Comparison of ENCODE assay signal across 29 mouse cellular contexts in the genomic region with DNA sequence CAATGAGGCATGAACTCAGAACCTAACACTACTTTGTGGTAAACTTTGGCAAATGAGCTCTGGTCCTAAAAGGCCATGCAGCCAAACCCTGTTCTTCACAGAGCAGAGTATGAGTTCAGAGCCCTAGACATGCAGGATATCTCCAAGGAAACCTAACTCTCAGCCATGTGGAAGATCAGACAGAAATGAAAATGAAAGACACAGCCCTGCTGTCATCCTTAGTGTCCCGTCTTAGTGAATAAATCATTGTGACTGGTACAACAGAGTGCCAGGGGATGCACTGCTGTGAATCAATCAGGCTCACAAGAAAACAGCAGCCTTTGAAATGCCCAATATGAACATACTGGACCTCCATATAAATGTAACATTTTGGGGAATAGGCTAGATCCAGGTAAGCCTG.
DNase-seq lines count a peak whose midpoint lies in the region; ATAC-seq and TF ChIP-seq lines count a peak whose summit lies in the region.
"Had no signal": no experiment of that assay in that cellular context is flagged by ENCODE, and none has a peak within 500 bp of the region (broad histone marks: within the 10 kb centered on the region; RNA-seq: fewer than 3 reads in every experiment).

No protein-coding gene starts in this region.

- no peaks in the 10 kb centered on the region for H3K27me3 ChIP-seq in forebrain, postnatal 0 days (ENCODE audit: insufficient read depth, low read length)
- H3K27me3 ChIP-seq in forebrain, embryonic 11.5 days (ENCODE audit: control insufficient read depth, insufficient read depth, low read length) = no peaks in the 10 kb centered on the region
- no peaks in the 10 kb centered on the region for H3K27me3 ChIP-seq in midbrain, embryonic 12.5 days
- H3K27me3 ChIP-seq in midbrain, embryonic 10.5 days (ENCODE audit: low read depth, poor library complexity, severe bottlenecking) = no peaks in the 10 kb centered on the region
- no peaks in the 10 kb centered on the region for H3K27me3 ChIP-seq in midbrain, embryonic 16.5 days (ENCODE audit: control insufficient read depth, insufficient read depth, low read depth, low read length)
- no peaks in the 10 kb centered on the region for H3K27me3 ChIP-seq in liver, embryonic 12.5 days (replicated peaks)
- H3K27me3 ChIP-seq: forebrain, embryonic 15.5 days; hindbrain, embryonic 12.5 days; kidney, embryonic 15.5 days; limb, embryonic 13.5 days; megakaryocyte, embryonic 14.5 days; neural tube, embryonic 15.5 days had no signal

- no peak overlapping the region for H3K27ac ChIP-seq in forebrain, postnatal 0 days (ENCODE audit: low read depth, low read length)
- no peak overlapping the region for H3K27ac ChIP-seq in forebrain, embryonic 11.5 days (ENCODE audit: low read depth, low read length)
- no peak overlapping the region for H3K27ac ChIP-seq in midbrain, embryonic 12.5 days (replicated peaks)
- no peak overlapping the region for H3K27ac ChIP-seq in midbrain, embryonic 10.5 days (replicated peaks)
- H3K27ac ChIP-seq in midbrain, embryonic 16.5 days (ENCODE audit: low read length) = no peak overlapping the region
- H3K27ac ChIP-seq in liver, embryonic 12.5 days = no peak overlapping the region
- H3K27ac ChIP-seq: forebrain, embryonic 15.5 days; gastrocnemius, adult 2 months; heart, adult 2 months; hindbrain, embryonic 12.5 days; kidney, embryonic 15.5 days; left cerebral cortex, adult 2 months; limb, embryonic 13.5 days; neural tube, embryonic 15.5 days had no signal

- no peak for TF ChIP-seq CTCF in forebrain, postnatal 0 days (IDR thresholded peaks at IDR 0.05; ENCODE audit: low read depth)

- no peaks in the 10 kb centered on the region for H3K9me3 ChIP-seq in forebrain, postnatal 0 days (ENCODE audit: low read length)
- no peaks in the 10 kb centered on the region for H3K9me3 ChIP-seq in forebrain, embryonic 11.5 days (ENCODE audit: control insufficient read depth, low read length)
- no peaks in the 10 kb centered on the region for H3K9me3 ChIP-seq in midbrain, embryonic 12.5 days
- H3K9me3 ChIP-seq in midbrain, embryonic 10.5 days (replicated peaks) = no peaks in the 10 kb centered on the region
- H3K9me3 ChIP-seq in midbrain, embryonic 16.5 days (replicated peaks; ENCODE audit: control insufficient read depth, low read length, poor library complexity, severe bottlenecking) = no peaks in the 10 kb centered on the region
- H3K9me3 ChIP-seq in liver, embryonic 12.5 days (replicated peaks) = no peaks in the 10 kb centered on the region
- H3K9me3 ChIP-seq: forebrain, embryonic 15.5 days; hindbrain, embryonic 12.5 days; kidney, embryonic 15.5 days; limb, embryonic 13.5 days; megakaryocyte, embryonic 14.5 days; neural tube, embryonic 15.5 days had no signal

- no peaks in the 10 kb centered on the region for H3K4me1 ChIP-seq in forebrain, postnatal 0 days (ENCODE audit: insufficient read depth)
- H3K4me1 ChIP-seq in forebrain, embryonic 11.5 days (replicated peaks; ENCODE audit: control insufficient read depth, insufficient read depth, low read length) = no peaks in the 10 kb centered on the region
- no peaks in the 10 kb centered on the region for H3K4me1 ChIP-seq in midbrain, embryonic 12.5 days
- no peaks in the 10 kb centered on the region for H3K4me1 ChIP-seq in midbrain, embryonic 10.5 days
- no peaks in the 10 kb centered on the region; the same call in 1 of the 2 replicates for H3K4me1 ChIP-seq in midbrain, embryonic 16.5 days (ENCODE audit: control insufficient read depth, insufficient read depth, low read length)
- no peaks in the 10 kb centered on the region for H3K4me1 ChIP-seq in liver, embryonic 12.5 days
- H3K4me1 ChIP-seq: forebrain, embryonic 15.5 days; hindbrain, embryonic 12.5 days; kidney, embryonic 15.5 days; limb, embryonic 13.5 days; megakaryocyte, embryonic 14.5 days; neural tube, embryonic 15.5 days had no signal

- H3K4me3 ChIP-seq in forebrain, postnatal 0 days (ENCODE audit: low read depth, low read length) = no peak overlapping the region
- no peak overlapping the region for H3K4me3 ChIP-seq in forebrain, embryonic 11.5 days (ENCODE audit: low read depth, low read length)
- H3K4me3 ChIP-seq in midbrain, embryonic 12.5 days = no peak overlapping the region
- H3K4me3 ChIP-seq in midbrain, embryonic 10.5 days = no peak overlapping the region
- no peak overlapping the region for H3K4me3 ChIP-seq in midbrain, embryonic 16.5 days (ENCODE audit: low read depth, low read length)
- H3K4me3 ChIP-seq in liver, embryonic 12.5 days = no peak overlapping the region
- H3K4me3 ChIP-seq: forebrain, embryonic 15.5 days; gastrocnemius, adult 2 months; heart, adult 2 months; hindbrain, embryonic 12.5 days; kidney, embryonic 15.5 days; left cerebral cortex, adult 2 months; limb, embryonic 13.5 days; megakaryocyte, embryonic 14.5 days; neural tube, embryonic 15.5 days had no signal

- H3K9ac ChIP-seq in forebrain, postnatal 0 days = no peak overlapping the region
- no peak overlapping the region for H3K9ac ChIP-seq in forebrain, embryonic 11.5 days (ENCODE audit: low read length)
- H3K9ac ChIP-seq in midbrain, embryonic 12.5 days (replicated peaks) = no peak overlapping the region
- H3K9ac ChIP-seq in midbrain, embryonic 16.5 days (ENCODE audit: low read depth, low read length) = no peak overlapping the region
- H3K9ac ChIP-seq in liver, embryonic 12.5 days = no peak overlapping the region
- H3K9ac ChIP-seq: forebrain, embryonic 15.5 days; hindbrain, embryonic 12.5 days; kidney, embryonic 15.5 days; limb, embryonic 13.5 days; liver, postnatal 0 days; neural tube, embryonic 15.5 days had no signal

- no peak overlapping the region for H3K4me2 ChIP-seq in forebrain, postnatal 0 days (ENCODE audit: low read depth)
- no peak overlapping the region for H3K4me2 ChIP-seq in forebrain, embryonic 11.5 days (ENCODE audit: low read depth, low read length, severe bottlenecking)
- no peak overlapping the region for H3K4me2 ChIP-seq in midbrain, embryonic 12.5 days (replicated peaks)
- H3K4me2 ChIP-seq in midbrain, embryonic 16.5 days (ENCODE audit: low read length) = no peak overlapping the region
- H3K4me2 ChIP-seq in liver, embryonic 12.5 days = no peak overlapping the region
- H3K4me2 ChIP-seq: forebrain, embryonic 15.5 days; hindbrain, embryonic 12.5 days; kidney, embryonic 15.5 days; limb, embryonic 13.5 days; liver, embryonic 11.5 days; neural tube, embryonic 15.5 days had no signal

- no peak for DNase-seq in forebrain, postnatal 0 days
- DNase-seq in forebrain, embryonic 11.5 days (ENCODE audit: low spot score) = no peak
- DNase-seq in midbrain, embryonic 10.5 days (ENCODE audit: low spot score) = no peak
- no peak for DNase-seq in testis, postnatal 10 days (ENCODE audit: low spot score)
- DNase-seq: adrenal gland, postnatal 14 days; cerebellum, adult 18-20 months; cerebellum, postnatal 36 days; gastrocnemius, adult 2 months; heart, adult 2 months; heart, postnatal 14 days; kidney, adult 18-20 months; kidney, postnatal 25 days; liver, postnatal 0 days; lung, postnatal 4 days; right cerebral cortex, adult 18-20 months; spleen, adult 18-20 months; thymus, adult 18-20 months; thymus, postnatal 36 days had no signal

- peak; percentile 25; the same call in 1 of the 2 replicates for ATAC-seq in forebrain, postnatal 0 days
- no peak for ATAC-seq in forebrain, embryonic 11.5 days (replicated peaks; ENCODE audit: low FRiP score)
- ATAC-seq in midbrain, embryonic 12.5 days (ENCODE audit: low FRiP score, low read depth) = peak; percentile 41; the same call in 1 of the 2 replicates
- ATAC-seq in midbrain, embryonic 16.5 days = 0 out of 2 replicates have a peak, but pooled peaks have one; percentile 62
- no peak for ATAC-seq in liver, embryonic 12.5 days
- ATAC-seq: forebrain, embryonic 15.5 days; liver, postnatal 0 days had no signal

- WGBS in forebrain, postnatal 0 days = 46% methylated on average over 1 of the region's 1 CpGs
- 81% methylated on average over 1 of the region's 1 CpGs for WGBS in forebrain, embryonic 11.5 days
- 62% methylated on average over 1 of the region's 1 CpGs for WGBS in midbrain, embryonic 12.5 days
- 70% methylated on average over 1 of the region's 1 CpGs for WGBS in midbrain, embryonic 10.5 days
- WGBS in midbrain, embryonic 16.5 days = 35% methylated on average over 1 of the region's 1 CpGs
- 58% methylated on average over 1 of the region's 1 CpGs for WGBS in liver, embryonic 12.5 days (ENCODE audit: insufficient replicate concordance)

- H3K36me3 ChIP-seq in forebrain, postnatal 0 days (ENCODE audit: insufficient read depth) = no peaks in the 10 kb centered on the region
- no peaks in the 10 kb centered on the region for H3K36me3 ChIP-seq in forebrain, embryonic 11.5 days (ENCODE audit: control insufficient read depth, insufficient read depth, low read length)
- H3K36me3 ChIP-seq in midbrain, embryonic 12.5 days = no peaks in the 10 kb centered on the region
- no peaks in the 10 kb centered on the region for H3K36me3 ChIP-seq in midbrain, embryonic 10.5 days
- no peaks in the 10 kb centered on the region for H3K36me3 ChIP-seq in midbrain, embryonic 16.5 days (ENCODE audit: control insufficient read depth, insufficient read depth, low read length)
- H3K36me3 ChIP-seq in liver, embryonic 12.5 days = no peaks in the 10 kb centered on the region
- H3K36me3 ChIP-seq: forebrain, embryonic 15.5 days; hindbrain, embryonic 12.5 days; kidney, embryonic 15.5 days; limb, embryonic 13.5 days; neural tube, embryonic 15.5 days had no signal

Comparison
In these comparisons a context has a peak if more than half of its experiments do, and no peak if none do; other contexts are left out.
1. ATAC-seq: peak in forebrain, postnatal 0 days (single experiment), midbrain, embryonic 12.5 days (single experiment) and midbrain, embryonic 16.5 days (single experiment); none in forebrain, embryonic 11.5 days (single experiment) and liver, embryonic 12.5 days (single experiment).